Mouse (Mus musculus): Measurements from ENCODE around the gene Krt80.

DNA sequence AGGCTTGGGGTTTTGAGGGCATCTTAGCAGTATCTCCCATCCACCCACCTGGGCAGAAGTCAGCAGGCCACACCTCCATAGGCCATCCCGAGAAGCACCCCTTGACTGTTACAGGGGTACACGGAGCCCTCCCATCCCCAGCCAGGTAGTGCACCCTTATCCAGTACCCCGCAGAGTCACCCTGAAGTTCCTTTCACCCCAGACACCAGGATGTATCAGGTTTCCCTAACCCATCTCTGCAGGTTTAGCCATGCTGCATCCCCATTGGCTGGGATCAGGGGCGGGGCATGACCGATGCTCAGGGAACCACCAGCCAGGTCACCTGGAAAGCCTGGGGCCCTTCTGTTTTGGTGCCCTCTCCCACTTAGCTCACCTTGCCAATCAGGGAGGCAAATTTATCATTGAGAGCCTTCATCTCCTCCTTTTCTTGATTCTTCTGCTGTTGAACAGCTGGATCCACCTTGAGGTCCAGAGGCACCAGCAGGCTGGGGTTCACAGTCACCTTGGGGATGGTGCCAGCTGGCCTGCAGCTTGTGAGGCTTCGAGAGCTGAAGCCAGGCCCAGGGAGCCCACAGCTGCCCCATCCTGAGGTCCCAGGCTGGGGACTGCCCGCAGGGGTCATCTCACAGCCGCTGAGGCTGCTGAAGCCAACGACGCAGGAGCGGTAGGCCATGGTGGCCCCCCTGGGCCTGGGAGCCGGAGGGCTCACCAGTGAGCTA, 421 bp downstream of the Krt80 start:
- TF ChIP-seq CTCF (IDR thresholded peaks at IDR 0.05; ENCODE audit: extremely low read depth, insufficient read length, insufficient replicate concordance, low read depth, low read length), result no peak
- TF ChIP-seq POLR2A (IDR thresholded peaks at IDR 0.05; ENCODE audit: low read depth, low read length), result no peak
